Mouse (Mus musculus) lung, embryonic 16.5 days (tissue): ENCODE results near the gene Catsper1. TPM values are rescaled to one million over a fixed set of nuclear protein-coding genes. Genes with fewer than 3 reads are reported as not detected.

Source experiments
- ATAC-seq: fragments of 200-750 bp; cut with Nextera tagmentation; 2 replicates; pipeline ENCODE4 v1.8.0; 2017; ENCODE audit warnings: low read depth, mild to moderate bottlenecking, moderate library complexity
- H3K27ac ChIP-seq: fragments of 300-500 bp; sonication (generic); 2 replicates; pipeline ENCODE4 v1.5.1; 2014; ENCODE audit warnings: mild to moderate bottlenecking, control low read depth, low read length
- H3K27me3 ChIP-seq: fragments of 300-500 bp; sonication (generic); 2 replicates; pipeline ENCODE4 v1.6.1; 2014; ENCODE audit warnings: low read depth, low read length, mixed read lengths; ENCODE audit not compliant: control insufficient read depth, insufficient read depth
- H3K36me3 ChIP-seq: fragments of 300-500 bp; sonication (generic); 2 replicates; pipeline ENCODE4 v1.6.1; 2014; ENCODE audit warnings: low read length; ENCODE audit not compliant: control insufficient read depth, insufficient read depth
- H3K4me1 ChIP-seq: fragments of 300-500 bp; sonication (generic); replicated peaks from 2 replicates; pipeline ENCODE4 v1.6.1; 2014; ENCODE audit warnings: low read length, mixed read lengths; ENCODE audit not compliant: control insufficient read depth, insufficient read depth
- H3K4me2 ChIP-seq: fragments of 300-500 bp; sonication (generic); 2 replicates; pipeline ENCODE4 v1.6.1; 2014; ENCODE audit warnings: low read depth, low read length, control low read depth
- H3K4me3 ChIP-seq: fragments of 300-500 bp; sonication (generic); 2 replicates; pipeline ENCODE4 v1.5.1; 2014; ENCODE audit warnings: mild to moderate bottlenecking, low read length, control low read depth
- H3K9ac ChIP-seq: fragments of 300-500 bp; sonication (generic); 2 replicates; pipeline ENCODE4 v1.6.1; 2014; ENCODE audit warnings: low read length, control low read depth
- H3K9me3 ChIP-seq: fragments of 300-500 bp; sonication (generic); 2 replicates; pipeline ENCODE4 v1.6.1; 2016; ENCODE audit warnings: low read length; ENCODE audit not compliant: control insufficient read depth
- WGBS: fragments of 180-500 bp; shearing (Covaris S2); extraction: QIAGEN DNeasy Blood & Tissue Kit; methylation state at CpG from one replicate; pipeline ENCODE4 v1.1.7; 2014; 5-methylcytosine and 5-hydroxymethylcytosine counted together
- polyA plus RNA-seq: library from polyadenylated mRNA; unstranded; fragments of >200 nt; fragmentation: Nextera tagmentation; extraction: Ambion mirVana; gene quantifications from 2 replicates; pipeline ENCODE4 v1.2.1, GENCODE M21; 2015

The Catsper1 gene
- polyA plus RNA-seq, 1 experiment from 2014 or later, result not detected

DNA sequence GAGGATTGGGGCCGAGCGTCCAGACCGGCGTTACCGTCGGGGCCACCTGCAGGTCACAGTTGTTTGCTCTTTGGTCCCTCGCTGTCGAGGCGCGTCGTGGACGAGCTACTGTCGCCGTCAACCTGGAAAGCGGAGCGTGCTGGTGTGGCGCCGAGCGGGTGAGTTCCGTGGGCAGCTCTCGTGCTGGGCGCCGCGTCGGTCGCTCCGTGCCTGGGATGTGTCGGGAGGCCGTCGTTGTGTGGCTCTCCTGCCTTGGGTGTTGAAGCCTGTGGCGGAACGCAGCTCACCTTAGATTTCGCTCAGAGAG lies 31.5 kb downstream of the Catsper1 start, which contains the start of gene Banf1:
Gene Banf1 (minus strand): TSS at position 116 of the 307 bp plus-strand sequence.
- Histone ChIP-seq H3K9me3 (no peaks in the 10 kb centered on the region), H3K27ac (peak within 1 kb of the TSS; percentile 97), H3K4me2 (peak within 1 kb of the TSS; percentile 87), H3K4me3 (peak within 1 kb of the TSS; percentile 92), H3K36me3 (peaks cover 40% of the 10 kb centered on the region), H3K27me3 (no peaks in the 10 kb centered on the region), H3K9ac (peak within 1 kb of the TSS; percentile 92), H3K4me1 (peaks cover 14% of the 10 kb centered on the region)
- WGBS, result 0% methylated on average over 33 of the region's 33 CpGs
- no peak for ATAC-seq

- WGBS, result 9% methylated on average over 11 of the region's 11 CpGs
- H3K4me3 ChIP-seq, result peak overlapping the region; percentile 92
- H3K9ac ChIP-seq, result peak overlapping the region; percentile 92
- ATAC-seq, result no peak
- H3K9me3 ChIP-seq, result no peaks in the 10 kb centered on the region
- peaks cover 44% of the 10 kb centered on the region for H3K36me3 ChIP-seq
- peak overlapping the region; percentile 87 for H3K4me2 ChIP-seq
- H3K27ac ChIP-seq, result peak overlapping the region; percentile 97
- no peaks in the 10 kb centered on the region for H3K27me3 ChIP-seq
- H3K4me1 ChIP-seq, result peaks cover 14% of the 10 kb centered on the region
These were observed 31.9 kb downstream of the Catsper1 start for GRCm38 (mm10) chr19:5367455-5367854.

DNA sequence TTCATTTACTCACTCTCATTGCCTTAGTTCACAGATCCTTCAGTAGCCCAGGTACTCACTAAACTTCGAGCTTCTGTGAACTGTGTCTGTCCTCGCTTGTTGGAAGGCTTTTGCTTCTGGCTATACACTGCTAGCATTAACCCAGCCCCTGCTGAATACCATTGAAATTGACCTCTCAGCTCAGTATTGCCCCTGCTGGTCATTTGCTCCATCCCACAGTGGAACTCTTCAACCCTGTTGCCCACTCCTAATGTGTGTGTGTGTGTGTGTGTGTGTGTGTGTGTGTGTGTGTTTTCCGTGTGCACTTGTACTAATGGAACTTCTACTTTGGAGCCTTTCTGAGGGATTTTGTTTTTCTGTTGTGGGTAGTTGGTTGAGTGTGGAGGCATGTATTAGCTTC lies 35.4 kb downstream of the Catsper1 start:
- H3K36me3 ChIP-seq, result peaks cover 38% of the 10 kb centered on the region
- WGBS, result 82% methylated on average over 3 of the region's 3 CpGs
- H3K9me3 ChIP-seq, result no peaks in the 10 kb centered on the region

GRCm38 (mm10) chr19:5372724-5373123 lies 37.2 kb downstream of the Catsper1 start:
- no peak for ATAC-seq
- H3K4me3 ChIP-seq, result no peak overlapping the region
- H3K27me3 ChIP-seq, result no peaks in the 10 kb centered on the region
- H3K27ac ChIP-seq, result no peak overlapping the region
- WGBS, result 95% methylated on average over 7 of the region's 7 CpGs
- peaks cover 5% of the 10 kb centered on the region for H3K4me1 ChIP-seq
- no peak overlapping the region for H3K4me2 ChIP-seq
- H3K9me3 ChIP-seq, result no peaks in the 10 kb centered on the region
- H3K36me3 ChIP-seq, result peaks cover 38% of the 10 kb centered on the region
- H3K9ac ChIP-seq, result no peak overlapping the region

More for the DNA sequence above, 35.4 kb downstream of the Catsper1 start:
- Histone ChIP-seq H3K4me1 (peaks cover 8% of the 10 kb centered on the region), H3K27me3 (no peaks in the 10 kb centered on the region), H3K4me2 (no peak overlapping the region), H3K9ac (no peak overlapping the region), H3K4me3 (no peak overlapping the region), H3K27ac (no peak overlapping the region)
- ATAC-seq, result no peak

DNA sequence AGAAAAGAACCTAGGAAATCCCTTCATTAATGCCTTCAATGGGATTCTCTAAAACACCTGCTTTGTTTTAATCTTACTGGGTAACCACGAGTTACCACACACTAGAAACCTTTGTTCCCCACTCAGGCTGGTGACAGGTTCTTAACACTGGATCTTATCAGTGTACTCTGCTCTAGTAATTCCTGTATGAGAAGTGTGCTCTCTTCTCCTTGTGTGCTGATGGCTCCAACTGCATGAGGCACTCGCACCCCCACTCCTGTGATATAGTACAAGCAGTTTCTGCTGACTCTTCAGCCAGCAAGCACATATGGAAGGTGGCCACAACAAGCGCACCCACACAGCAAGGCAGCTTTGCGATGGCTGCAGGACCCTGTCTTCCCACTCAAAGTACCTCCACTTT lies 38.6 kb downstream of the Catsper1 start:
- no peaks in the 10 kb centered on the region for H3K4me1 ChIP-seq
- no peaks in the 10 kb centered on the region for H3K27me3 ChIP-seq
- no peak overlapping the region for H3K27ac ChIP-seq
- no peak overlapping the region for H3K4me2 ChIP-seq
- no peak for ATAC-seq
- 77% methylated on average over 4 of the region's 4 CpGs for WGBS
- H3K36me3 ChIP-seq, result peaks cover 43% of the 10 kb centered on the region
- H3K9ac ChIP-seq, result no peak overlapping the region
- no peak overlapping the region for H3K4me3 ChIP-seq
- H3K9me3 ChIP-seq, result no peaks in the 10 kb centered on the region

DNA sequence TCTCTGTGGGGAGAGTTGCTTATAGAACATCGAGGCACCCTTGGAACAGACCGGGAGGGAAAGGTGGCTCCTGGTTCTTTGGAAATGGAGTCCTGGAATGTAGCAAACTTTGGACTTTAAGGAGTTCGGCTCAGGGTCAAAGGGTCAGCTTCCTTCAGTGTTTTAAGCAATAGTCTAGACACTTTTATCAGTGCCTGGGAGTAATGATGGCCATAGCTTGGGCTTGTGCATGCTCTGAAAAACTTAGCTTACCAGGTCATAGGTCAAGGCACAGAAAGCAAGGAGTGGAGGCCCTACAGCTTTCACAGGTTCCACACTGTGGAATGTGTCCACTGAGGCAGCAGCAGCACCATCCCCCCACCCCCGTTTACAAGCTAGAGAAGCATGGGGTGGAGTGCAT lies 39.2 kb downstream of the Catsper1 start:
- ATAC-seq, result no peak
- Histone ChIP-seq H3K27ac (no peak overlapping the region), H3K9me3 (no peaks in the 10 kb centered on the region), H3K36me3 (peaks cover 44% of the 10 kb centered on the region), H3K27me3 (no peaks in the 10 kb centered on the region), H3K4me3 (no peak overlapping the region), H3K4me2 (no peak overlapping the region), H3K9ac (no peak overlapping the region), H3K4me1 (no peaks in the 10 kb centered on the region)
- WGBS, result 68% methylated on average over 4 of the region's 4 CpGs

DNA sequence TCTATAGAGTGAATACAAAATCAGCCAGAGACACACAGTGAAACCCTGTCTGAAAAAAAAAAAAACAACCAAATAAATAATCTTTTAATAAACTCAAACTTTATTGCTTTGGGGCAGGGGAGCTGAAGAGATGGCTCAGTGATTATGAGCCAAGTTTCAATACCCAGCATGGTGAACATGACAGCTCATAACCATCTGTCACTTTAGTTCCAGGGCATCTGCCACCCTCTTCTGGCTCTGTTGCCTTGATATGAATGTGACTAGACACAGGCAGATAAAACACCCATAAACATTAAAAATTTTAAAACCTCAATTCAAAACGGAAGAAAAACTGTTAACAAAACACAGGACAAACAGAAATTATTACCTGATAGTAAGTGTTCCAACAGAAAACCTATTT lies 41.9 kb downstream of the Catsper1 start:
- H3K4me3 ChIP-seq, result no peak overlapping the region
- no peaks in the 10 kb centered on the region for H3K4me1 ChIP-seq
- H3K9ac ChIP-seq, result no peak overlapping the region
- ATAC-seq, result no peak
- no peak overlapping the region for H3K27ac ChIP-seq
- WGBS, result 86% methylated on average over 1 of the region's 1 CpGs
- no peak overlapping the region for H3K4me2 ChIP-seq
- H3K27me3 ChIP-seq, result no peaks in the 10 kb centered on the region
- H3K9me3 ChIP-seq, result no peaks in the 10 kb centered on the region
- peaks cover 46% of the 10 kb centered on the region for H3K36me3 ChIP-seq

DNA sequence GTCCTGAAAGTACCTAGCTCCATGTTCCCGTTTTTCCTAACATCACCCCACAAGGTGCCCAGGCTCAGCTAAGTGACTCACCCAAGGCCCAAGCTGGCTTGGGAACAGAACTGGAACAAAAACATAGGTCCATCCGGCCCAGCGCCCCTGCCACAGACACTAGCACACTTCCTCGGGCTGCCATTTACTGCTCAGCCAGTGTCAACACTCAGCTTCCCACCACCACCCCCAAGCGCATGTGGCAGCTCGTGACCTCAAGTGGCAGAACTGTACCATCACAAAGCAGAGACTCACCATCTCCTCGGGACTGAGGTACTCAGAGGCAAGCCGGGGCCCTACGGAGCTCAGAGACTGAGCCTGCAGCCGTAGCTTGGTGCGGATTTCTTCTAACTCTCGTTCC lies 47.8 kb downstream of the Catsper1 start:
- Histone ChIP-seq H3K4me1 (peaks cover 9% of the 10 kb centered on the region), H3K36me3 (peaks cover 54% of the 10 kb centered on the region), H3K4me2 (no peak overlapping the region), H3K4me3 (no peak overlapping the region), H3K9ac (no peak overlapping the region), H3K9me3 (no peaks in the 10 kb centered on the region), H3K27ac (no peak overlapping the region), H3K27me3 (no peaks in the 10 kb centered on the region)
- 89% methylated on average over 12 of the region's 12 CpGs for WGBS
- no peak for ATAC-seq

- ATAC-seq, result no peak
- Histone ChIP-seq H3K4me1 (peaks cover 16% of the 10 kb centered on the region), H3K4me2 (no peak overlapping the region), H3K36me3 (peaks cover 44% of the 10 kb centered on the region), H3K9ac (no peak overlapping the region), H3K9me3 (no peaks in the 10 kb centered on the region), H3K4me3 (no peak overlapping the region), H3K27ac (no peak overlapping the region), H3K27me3 (no peaks in the 10 kb centered on the region)
- 91% methylated on average over 8 of the region's 8 CpGs for WGBS
These were observed 49.2 kb downstream of the Catsper1 start for GRCm38 (mm10) chr19:5384715-5385114.

DNA sequence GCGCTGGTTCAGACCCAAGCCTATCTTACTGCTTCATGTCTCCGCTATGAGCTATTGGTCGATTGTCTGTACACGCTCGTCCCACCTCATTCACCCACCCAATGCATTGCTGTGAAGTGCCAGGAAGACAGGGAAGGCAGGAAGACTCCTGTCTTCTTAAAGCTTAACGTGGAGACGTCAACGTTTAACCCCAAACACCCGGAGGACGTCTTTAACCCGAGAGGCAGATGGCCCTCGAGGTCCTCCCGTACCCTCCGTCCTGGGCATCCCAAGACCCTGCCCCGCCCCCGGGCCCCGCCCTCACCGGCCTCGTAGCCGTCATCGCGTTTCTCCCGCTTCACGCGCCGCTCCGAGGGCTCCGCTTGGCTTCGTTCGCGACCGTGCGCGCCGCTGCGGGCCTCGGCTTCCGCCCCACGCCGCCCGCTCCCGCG lies 52.5 kb downstream of the Catsper1 start:
- Histone ChIP-seq H3K4me1 (peaks cover 26% of the 10 kb centered on the region), H3K4me3 (peak overlapping the region; percentile 99), H3K27ac (peak overlapping the region; percentile 86), H3K4me2 (peak overlapping the region; percentile 73), H3K36me3 (peaks cover 15% of the 10 kb centered on the region), H3K9me3 (no peaks in the 10 kb centered on the region), H3K9ac (peak overlapping the region; percentile 96), H3K27me3 (no peaks in the 10 kb centered on the region)
- under 1% methylated on average over 41 of the region's 43 CpGs for WGBS
- ATAC-seq, result peak; percentile 31; the same call in 1 of the 2 replicates
